Mouse (Mus musculus) liver, postnatal 0 days (tissue): ENCODE results near the gene Spag9. TPM values are rescaled to one million over a fixed set of nuclear protein-coding genes. Genes with fewer than 3 reads are reported as not detected.

ENCODE experiments used
- ATAC-seq: fragments of 200-750 bp; cut with Nextera tagmentation; 2 replicates; pipeline ENCODE4 v1.8.0; 2017; ENCODE audit warnings: mild to moderate bottlenecking, moderate library complexity
- DNase-seq: peaks from one replicate; pipeline ENCODE4 v3.0.0-alpha.2; 2016
- H3K27ac ChIP-seq: fragments of 300-500 bp; sonication (generic); 2 replicates; pipeline ENCODE4 v1.5.1; 2014; ENCODE audit warnings: antibody characterized with exemption, moderate library complexity, mild to moderate bottlenecking, low read depth
- H3K27me3 ChIP-seq: fragments of 300-500 bp; sonication (generic); 2 replicates; pipeline ENCODE4 v1.6.1; 2014; ENCODE audit warnings: low read length, control low read depth, mixed read lengths; ENCODE audit not compliant: insufficient read depth
- H3K36me3 ChIP-seq: fragments of 300-500 bp; sonication (generic); replicated peaks from 2 replicates; pipeline ENCODE4 v1.6.1; 2014; ENCODE audit warnings: mild to moderate bottlenecking, control low read depth, low read length, moderate library complexity, mixed read lengths; ENCODE audit not compliant: insufficient read depth
- H3K4me1 ChIP-seq: fragments of 300-500 bp; sonication (generic); 2 replicates; pipeline ENCODE4 v1.6.1; 2014; ENCODE audit warnings: antibody characterized with exemption, mild to moderate bottlenecking, control low read depth; ENCODE audit not compliant: insufficient read depth
- H3K4me2 ChIP-seq: fragments of 300-500 bp; sonication (generic); 2 replicates; pipeline ENCODE4 v1.6.1; 2014; ENCODE audit warnings: low read depth, mild to moderate bottlenecking, low read length, moderate library complexity, mixed read lengths
- H3K4me3 ChIP-seq: fragments of 300-500 bp; sonication (generic); 2 replicates; pipeline ENCODE4 v1.5.1; 2014; ENCODE audit warnings: low read depth, low read length
- H3K9ac ChIP-seq: fragments of 300-500 bp; sonication (generic); replicated peaks from 2 replicates; pipeline ENCODE4 v1.6.1; 2014; ENCODE audit warnings: mild to moderate bottlenecking, moderate library complexity
- H3K9me3 ChIP-seq: fragments of 300-500 bp; sonication (generic); 2 replicates; pipeline ENCODE4 v1.6.1; 2016; ENCODE audit warnings: mild to moderate bottlenecking, control low read depth, low read length, mixed read lengths
- CTCF ChIP-seq: sonication (generic); IDR thresholded peaks from 2 replicates; pipeline ENCODE4 v1.5.1; 2016; ENCODE audit warnings: antibody characterized with exemption, low read depth
- EP300 ChIP-seq: IDR thresholded peaks from 2 replicates; pipeline ENCODE4 v1.6.1; 2016; ENCODE audit warnings: antibody characterized with exemption, low read depth, mild to moderate bottlenecking
- WGBS: fragments of 180-500 bp; shearing (Covaris S2); extraction: QIAGEN DNeasy Blood & Tissue Kit; methylation state at CpG from one replicate; pipeline ENCODE4 v1.1.7; 2014; ENCODE audit not compliant: insufficient replicate concordance; 5-methylcytosine and 5-hydroxymethylcytosine counted together
- polyA plus RNA-seq: library from polyadenylated mRNA; unstranded; fragments of >200 nt; fragmentation: Nextera tagmentation; extraction: Ambion mirVana; gene quantifications from 2 replicates; pipeline ENCODE4 v1.2.1, GENCODE M21; 2015

Gene Spag9
- polyA plus RNA-seq, 1 experiment from 2014 or later: 21.3 TPM

DNA sequence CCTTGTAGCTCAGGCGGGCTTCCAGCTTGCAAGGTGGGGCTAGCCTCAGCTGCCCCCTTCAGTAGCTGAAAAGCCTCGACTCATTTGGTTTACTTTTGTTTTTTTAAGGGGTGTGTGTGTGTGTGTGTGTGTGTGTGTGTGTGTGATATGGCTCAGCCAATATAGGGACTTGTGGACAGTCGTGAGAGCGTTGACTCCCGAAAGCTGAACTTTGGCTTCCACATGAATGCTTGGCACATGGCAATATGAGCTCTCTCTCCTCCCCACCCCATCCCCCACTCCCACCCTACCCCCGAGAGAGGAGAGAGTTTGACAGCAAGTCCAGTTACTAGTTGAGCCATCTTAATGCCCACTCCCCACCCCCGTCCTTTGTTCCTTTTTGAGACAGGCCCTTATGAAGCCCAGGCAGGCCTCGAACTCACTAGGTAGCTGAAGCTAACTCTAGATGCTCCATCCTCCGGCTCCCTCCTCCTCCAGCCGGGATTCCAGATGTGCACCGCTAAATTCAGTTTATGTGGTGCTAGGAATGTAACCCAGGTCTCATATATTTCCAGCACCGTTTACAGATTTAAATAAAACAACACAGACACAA, 152.3 kb downstream of the Spag9 start:
- Histone ChIP-seq H3K27me3 (peaks cover 16% of the 10 kb centered on the region; the same call in 1 of the 2 replicates), H3K9me3 (no peaks in the 10 kb centered on the region), H3K4me2 (no peak overlapping the region), H3K4me3 (no peak overlapping the region), H3K4me1 (peaks cover 13% of the 10 kb centered on the region), H3K27ac (no peak overlapping the region), H3K36me3 (no peaks in the 10 kb centered on the region), H3K9ac (no peak overlapping the region)
- ATAC-seq: peak; percentile 55
- TF ChIP-seq CTCF (no peak), EP300 (no peak)
- peak; percentile 49 for DNase-seq
- 49% methylated on average over 12 of the region's 12 CpGs for WGBS

DNA sequence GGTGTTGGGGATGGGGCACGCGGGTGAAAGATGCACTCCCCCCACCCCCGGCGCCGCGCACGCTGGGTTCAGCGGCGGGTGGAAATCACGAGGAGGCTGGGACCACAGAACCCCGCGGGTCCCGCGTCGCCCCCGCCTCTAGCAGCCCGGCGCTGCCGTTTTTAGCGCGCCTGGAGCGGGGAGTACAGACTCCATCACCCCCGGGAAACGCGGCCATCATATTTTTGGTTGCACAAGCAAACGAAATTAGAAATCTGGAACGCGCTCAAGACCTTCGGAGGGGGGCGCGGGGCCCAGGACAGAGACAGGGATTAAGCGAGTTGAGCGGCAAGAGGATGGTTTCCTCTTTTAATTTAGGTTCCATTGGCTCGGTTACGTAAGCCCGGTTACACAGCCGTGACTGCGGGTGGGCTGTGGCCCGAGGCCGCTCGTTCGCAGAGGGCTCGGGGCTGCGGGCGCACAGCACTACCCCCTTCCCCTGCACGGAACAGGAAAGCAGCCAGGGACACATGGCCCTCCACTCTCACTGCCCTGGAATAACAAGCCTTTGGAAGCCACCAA, 153.1 kb downstream of the Spag9 start:
- H3K27ac ChIP-seq: 0 out of 2 replicates have a peak overlapping the region, but pooled peaks have one; percentile 34
- peaks cover 13% of the 10 kb centered on the region for H3K4me1 ChIP-seq
- TF ChIP-seq CTCF (no peak), EP300 (no peak)
- H3K4me2 ChIP-seq: peak overlapping the region; percentile 74
- peak overlapping the region; percentile 26; the same call in 1 of the 2 replicates for H3K9ac ChIP-seq
- H3K27me3 ChIP-seq: peaks cover 16% of the 10 kb centered on the region; the same call in 1 of the 2 replicates
- ATAC-seq (no peak), DNase-seq (no peak)
- peak overlapping the region; percentile 38 for H3K4me3 ChIP-seq
- no peaks in the 10 kb centered on the region for H3K9me3 ChIP-seq
- WGBS: 1% methylated on average over 46 of the region's 46 CpGs
- no peaks in the 10 kb centered on the region for H3K36me3 ChIP-seq

DNA sequence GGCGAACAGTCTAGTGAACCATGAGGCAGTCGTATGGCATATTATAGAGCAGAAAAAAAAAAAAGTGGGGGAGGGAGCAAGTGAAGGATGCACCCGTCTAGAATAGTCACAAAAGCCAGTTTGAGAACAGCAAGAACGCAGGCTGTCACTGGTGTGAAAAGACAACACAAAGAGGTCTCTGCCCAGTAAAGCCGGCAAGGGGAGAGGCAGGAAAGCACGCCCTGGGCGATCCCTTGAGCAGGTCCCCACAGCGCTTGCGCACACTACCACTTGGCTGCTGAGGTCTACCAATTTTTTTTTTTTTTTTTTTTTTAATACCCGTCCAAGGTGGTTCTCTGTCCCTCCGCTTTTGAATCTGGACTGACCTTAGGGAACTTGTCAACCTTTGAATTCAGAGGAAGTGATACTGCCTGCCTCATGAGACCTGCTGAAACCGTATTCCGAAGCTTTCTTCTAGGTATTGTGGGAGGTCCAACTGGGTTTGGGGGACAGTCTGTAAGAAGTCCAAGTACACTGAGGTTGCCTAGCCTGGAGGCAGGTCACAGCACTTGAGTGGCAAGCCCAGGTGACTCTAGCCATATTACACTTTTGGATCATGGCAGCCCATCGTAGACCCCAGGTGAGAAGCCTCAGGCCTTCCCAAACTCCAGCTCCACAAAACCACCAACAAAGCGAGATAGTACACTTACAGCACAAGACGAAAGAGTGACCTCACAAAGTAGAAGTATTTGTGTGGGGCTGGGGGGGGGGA, 153.8 kb downstream of the Spag9 start:
- 23% methylated on average over 16 of the region's 16 CpGs for WGBS
- TF ChIP-seq EP300: no peak
- no peaks in the 10 kb centered on the region for H3K9me3 ChIP-seq
- H3K27ac ChIP-seq: 0 out of 2 replicates have a peak overlapping the region, but pooled peaks have one; percentile 34
- DNase-seq (no peak), ATAC-seq (no peak)
- no peaks in the 10 kb centered on the region for H3K36me3 ChIP-seq
- H3K27me3 ChIP-seq: peaks cover 16% of the 10 kb centered on the region; the same call in 1 of the 2 replicates
- H3K9ac ChIP-seq: peak overlapping the region; percentile 26; the same call in 1 of the 2 replicates
- H3K4me2 ChIP-seq: peak overlapping the region; percentile 74
- peaks cover 9% of the 10 kb centered on the region; the same call in 1 of the 2 replicates for H3K4me1 ChIP-seq
- H3K4me3 ChIP-seq: peak overlapping the region; percentile 38

DNA sequence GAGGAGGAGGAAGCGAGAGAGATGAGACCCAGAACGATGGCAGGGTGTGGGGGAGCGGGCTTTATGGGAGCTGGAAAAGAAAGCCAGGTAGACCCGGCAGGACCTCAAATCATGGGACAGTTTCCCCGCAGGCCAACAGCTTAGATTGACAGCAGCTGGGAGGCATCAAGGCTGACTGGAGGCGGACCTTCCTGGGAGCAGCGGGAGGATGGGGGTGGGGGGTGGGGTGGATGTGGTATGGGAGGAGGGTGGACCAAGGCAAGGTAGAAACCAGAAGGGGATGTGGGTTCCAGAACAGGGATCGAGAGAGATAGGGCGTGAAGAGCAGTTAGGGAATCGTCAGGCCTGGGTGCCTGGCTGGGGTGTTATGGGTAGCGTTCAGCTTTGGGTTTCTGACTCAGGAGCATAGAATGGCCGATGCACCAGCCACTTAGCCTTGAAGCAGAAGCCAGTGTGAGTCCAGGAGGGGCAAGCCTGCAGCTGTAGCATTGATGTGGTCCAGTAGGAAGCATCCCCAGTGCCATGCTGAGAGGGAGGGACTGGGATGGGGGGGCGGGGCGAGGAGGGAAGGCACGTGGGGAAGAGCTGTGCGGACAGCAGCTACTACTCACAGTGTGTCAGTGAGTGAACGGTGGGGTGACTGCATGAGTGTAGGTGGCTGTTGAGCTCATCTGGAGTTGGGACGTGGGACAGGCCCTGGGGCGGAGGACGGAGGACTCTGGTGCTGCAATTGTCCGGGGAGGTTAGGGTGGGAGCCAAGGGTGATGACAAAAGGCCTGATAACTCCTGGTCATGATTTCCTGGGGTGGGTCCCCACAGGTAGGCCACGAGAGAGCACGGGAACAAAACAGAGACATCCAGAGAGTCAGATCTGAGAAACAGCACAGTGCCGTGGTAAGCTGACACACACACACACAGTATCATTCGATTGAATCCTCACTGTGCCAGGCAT, 154.9 kb downstream of the Spag9 start:
- 53% methylated on average over 25 of the region's 25 CpGs for WGBS
- H3K36me3 ChIP-seq: no peaks in the 10 kb centered on the region
- no peak for ATAC-seq

DNA sequence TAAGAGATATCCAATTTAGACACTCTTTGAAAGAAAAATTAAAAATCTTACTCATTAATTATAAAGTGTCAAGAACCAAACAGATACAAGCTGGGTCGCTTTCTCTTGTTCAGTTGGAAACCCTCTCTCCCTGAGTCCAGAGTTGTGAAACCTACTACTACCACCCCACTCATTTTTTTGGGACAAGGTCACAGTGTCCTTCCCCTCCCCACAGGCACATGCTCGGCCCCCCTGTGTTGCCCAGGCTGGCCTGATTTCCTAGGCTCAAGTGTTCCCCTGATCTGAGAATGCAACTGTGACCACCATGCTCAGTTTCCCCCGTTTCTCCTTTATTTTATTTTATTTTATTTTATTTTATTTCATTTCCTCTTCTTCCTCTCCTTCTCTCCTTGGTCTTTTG, 158.3 kb downstream of the Spag9 start:
- DNase-seq (no peak), ATAC-seq (no peak)
- TF ChIP-seq EP300 (no peak), CTCF (no peak)
- H3K36me3 ChIP-seq: no peaks in the 10 kb centered on the region
- H3K27ac ChIP-seq: no peak overlapping the region
- H3K27me3 ChIP-seq: peaks cover 8% of the 10 kb centered on the region; the same call in 1 of the 2 replicates
- no peak overlapping the region for H3K9ac ChIP-seq
- WGBS: 74% methylated on average over 3 of the region's 3 CpGs
- H3K4me1 ChIP-seq: 0 out of 2 replicates have a peak, but pooled peaks cover 7% of the 10 kb centered on the region
- no peak overlapping the region for H3K4me2 ChIP-seq
- no peak overlapping the region for H3K4me3 ChIP-seq
- H3K9me3 ChIP-seq: no peaks in the 10 kb centered on the region

More for the DNA sequence above, 154.9 kb downstream of the Spag9 start:
- Histone ChIP-seq H3K4me1 (peaks cover 9% of the 10 kb centered on the region; the same call in 1 of the 2 replicates), H3K4me2 (no peak overlapping the region), H3K9me3 (no peaks in the 10 kb centered on the region), H3K27me3 (peaks cover 16% of the 10 kb centered on the region; the same call in 1 of the 2 replicates), H3K4me3 (no peak overlapping the region), H3K9ac (no peak overlapping the region), H3K27ac (no peak overlapping the region)
- no peak for DNase-seq
- TF ChIP-seq EP300 (no peak), CTCF (no peak)
